Mouse (Mus musculus) small intestine, adult 2 months (tissue): ENCODE measurements around the gene Clca1.

Source experiments
- CTCF ChIP-seq: fragments of 200-500 bp; IDR thresholded peaks from 2 replicates; pipeline ENCODE4 v1.5.1; 2012; ENCODE audit warnings: low read depth, mild to moderate bottlenecking, control low read depth, inconsistent platforms, low read length, moderate library complexity, mixed read lengths; ENCODE audit not compliant: insufficient replicate concordance, insufficient read length; ENCODE audit errors: extremely low read depth
- POLR2A ChIP-seq: fragments of 200-500 bp; IDR thresholded peaks from 2 replicates; pipeline ENCODE4 v1.6.1; 2012; ENCODE audit warnings: low read depth, mild to moderate bottlenecking, control low read depth, inconsistent platforms, low read length, moderate library complexity

DNA sequence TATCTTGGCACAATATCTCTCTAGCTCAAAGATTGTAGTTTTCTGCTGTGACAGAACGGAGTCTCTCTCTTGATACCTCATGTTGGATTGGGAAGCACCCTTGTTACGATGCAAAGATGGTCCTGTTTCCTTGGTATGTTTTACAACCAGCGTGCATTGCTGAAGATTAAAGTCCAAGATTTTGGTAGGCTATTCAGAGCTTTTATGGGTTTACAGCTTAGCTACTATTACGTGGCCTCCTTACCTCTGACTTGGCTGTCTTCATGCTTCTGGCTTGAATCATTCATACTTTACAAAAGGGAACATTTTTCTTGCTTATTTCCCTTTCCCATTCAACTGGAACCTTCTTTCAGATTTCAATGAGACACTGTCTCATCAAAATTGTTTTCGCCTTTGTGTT lies 39.5 kb downstream of the Clca1 start:
- no peak for TF ChIP-seq CTCF
- no peak for TF ChIP-seq POLR2A
